Mouse (Mus musculus) heart, embryonic 14.5 days (tissue): ENCODE data around the gene Egfl8. TPM values are rescaled to one million over a fixed set of nuclear protein-coding genes. Genes with fewer than 3 reads are reported as not detected.

Experiments
- ATAC-seq: fragments of 200-750 bp; cut with Nextera tagmentation; 2 replicates; pipeline ENCODE4 v1.8.0; 2017; ENCODE audit warnings: low read depth, moderate TSS enrichment; ENCODE audit not compliant: insufficient number of reproducible peaks, insufficient read depth, low FRiP score
- H3K27ac ChIP-seq, 2 experiments: fragments of 200-500 bp in 1 of 2; fragments of 300-500 bp in 1 of 2; sonication (generic) in 1 of 2; replicated peaks in 1 of 2; 2 replicates each; pipeline ENCODE4 v1.5.1; 2012 to 2014; ENCODE audit warnings: low read depth in 2 of 2, low read length in 2 of 2, control low read depth in 1 of 2, mild to moderate bottlenecking in 1 of 2, mixed read lengths in 1 of 2; ENCODE audit not compliant: control insufficient read depth in 1 of 2, insufficient read depth in 1 of 2
- H3K27me3 ChIP-seq: fragments of 300-500 bp; sonication (generic); 2 replicates; pipeline ENCODE4 v1.6.1; 2014; ENCODE audit warnings: mild to moderate bottlenecking, low read length, control low read depth; ENCODE audit not compliant: control insufficient read depth, insufficient read depth
- H3K36me3 ChIP-seq: fragments of 300-500 bp; sonication (generic); 2 replicates; pipeline ENCODE4 v1.6.1; 2014; ENCODE audit warnings: mild to moderate bottlenecking, control low read depth, low read length, mixed read lengths; ENCODE audit not compliant: control insufficient read depth, insufficient read depth
- H3K4me1 ChIP-seq, 2 experiments: fragments of 200-500 bp in 1 of 2; fragments of 300-500 bp in 1 of 2; sonication (generic) in 1 of 2; 2 replicates each; pipeline ENCODE4 v1.6.1; 2012 to 2014; ENCODE audit warnings: low read length in 2 of 2, control low read depth in 1 of 2, mixed read lengths in 1 of 2; ENCODE audit not compliant: control insufficient read depth in 2 of 2, insufficient read depth in 2 of 2
- H3K4me2 ChIP-seq: fragments of 300-500 bp; sonication (generic); 2 replicates; pipeline ENCODE4 v1.6.1; 2014; ENCODE audit warnings: mild to moderate bottlenecking, low read length
- H3K4me3 ChIP-seq, 2 experiments: fragments of 200-500 bp in 1 of 2; fragments of 300-500 bp in 1 of 2; sonication (generic) in 1 of 2; 2 replicates each; pipeline ENCODE4 v1.5.1; 2012 to 2014; ENCODE audit warnings: low read length in 2 of 2, mild to moderate bottlenecking in 2 of 2, control low read depth in 1 of 2, low read depth in 1 of 2, moderate library complexity in 1 of 2; ENCODE audit not compliant: control insufficient read depth in 1 of 2, insufficient read depth in 1 of 2
- H3K9ac ChIP-seq: fragments of 300-500 bp; sonication (generic); 2 replicates; pipeline ENCODE4 v1.6.1; 2014; ENCODE audit warnings: mild to moderate bottlenecking, low read length
- H3K9me3 ChIP-seq: fragments of 300-500 bp; sonication (generic); 2 replicates; pipeline ENCODE4 v1.6.1; 2016; ENCODE audit warnings: low read length, control low read depth; ENCODE audit not compliant: control insufficient read depth
- WGBS: fragments of 180-500 bp; shearing (Covaris S2); extraction: QIAGEN DNeasy Blood & Tissue Kit; methylation state at CpG from one replicate; pipeline ENCODE4 v1.1.7; 2014; 5-methylcytosine and 5-hydroxymethylcytosine counted together
- polyA plus RNA-seq: library from polyadenylated mRNA; unstranded; fragments of >200 nt; fragmentation: Nextera tagmentation; extraction: Ambion mirVana; gene quantifications from 2 replicates; pipeline ENCODE4 v1.2.1, GENCODE M21; 2014

Gene Egfl8
- polyA plus RNA-seq, 1 experiment from 2014 or later = 0.55 TPM

DNA sequence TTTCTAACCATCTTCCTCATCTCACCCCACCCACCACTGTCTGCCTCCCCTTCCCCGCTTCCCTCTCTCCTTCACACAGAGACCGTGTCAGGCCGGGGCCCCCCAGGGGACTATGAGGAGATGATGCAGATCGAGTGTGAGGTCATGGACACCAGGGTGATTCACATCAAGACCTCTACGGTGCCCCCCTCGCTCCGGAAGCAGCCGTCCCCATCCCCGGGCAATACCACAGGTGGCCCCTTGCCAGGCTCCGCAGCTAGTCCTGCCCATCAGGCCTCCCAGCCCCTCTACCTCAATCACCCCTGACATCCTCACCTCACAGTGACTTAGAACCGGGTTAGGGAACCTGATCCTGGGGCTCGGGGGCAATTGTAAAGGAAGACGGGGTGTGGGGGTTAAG, 38.6 kb upstream of the Egfl8 start:
- no peak for ATAC-seq
- WGBS = 94% methylated on average over 13 of the region's 13 CpGs
- Histone ChIP-seq H3K27me3 (peaks cover 8% of the 10 kb centered on the region; the same call in 1 of the 2 replicates), H3K27ac (0 out of 4 replicates have a peak overlapping the region, but pooled peaks of 1 of the 2 experiments have one; percentile 34), H3K36me3 (peaks cover 49% of the 10 kb centered on the region), H3K4me1 (peaks cover 17 to 28% of the 10 kb centered on the region in 2 experiments), H3K9me3 (no peaks in the 10 kb centered on the region), H3K4me2 (no peak overlapping the region), H3K9ac (no peak overlapping the region), H3K4me3 (no peak overlapping the region)

DNA sequence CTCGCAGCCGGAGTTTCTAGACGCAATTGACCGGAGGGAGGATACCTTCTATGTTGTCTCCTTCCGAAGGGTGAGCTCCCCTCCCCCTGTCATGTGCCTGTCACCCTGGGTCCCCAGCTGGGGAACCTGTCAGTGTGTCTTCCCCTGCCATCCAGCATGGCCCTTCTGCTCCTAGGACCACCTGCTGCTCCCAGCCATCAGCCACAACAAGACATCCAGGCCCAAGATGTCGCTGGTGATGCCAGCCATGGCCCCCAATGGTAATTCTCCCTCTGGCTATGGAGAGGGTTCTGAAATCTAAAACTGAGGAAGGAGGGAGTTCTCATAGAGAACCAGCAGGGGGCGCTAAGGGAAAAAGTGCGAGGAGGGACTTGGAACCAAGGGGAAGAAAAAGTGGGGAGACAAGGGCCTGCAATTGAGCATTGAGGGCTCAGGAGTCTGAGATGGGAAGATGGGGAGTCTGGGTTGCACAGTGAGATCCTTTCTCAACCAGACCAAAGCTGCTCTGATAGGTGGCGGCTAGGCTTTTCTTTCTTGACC, 38.0 kb upstream of the Egfl8 start:
- no peak for ATAC-seq
- H3K27ac ChIP-seq = no peak overlapping the region
- no peak overlapping the region for H3K9ac ChIP-seq
- 68% methylated on average over 9 of the region's 9 CpGs for WGBS
- peaks cover 55% of the 10 kb centered on the region for H3K36me3 ChIP-seq
- no peaks in the 10 kb centered on the region for H3K9me3 ChIP-seq
- no peak overlapping the region for H3K4me3 ChIP-seq
- H3K4me1 ChIP-seq = peaks cover 12 to 25% of the 10 kb centered on the region in 2 experiments
- H3K27me3 ChIP-seq = 0 out of 2 replicates have a peak, but pooled peaks cover 3% of the 10 kb centered on the region
- no peak overlapping the region for H3K4me2 ChIP-seq

DNA sequence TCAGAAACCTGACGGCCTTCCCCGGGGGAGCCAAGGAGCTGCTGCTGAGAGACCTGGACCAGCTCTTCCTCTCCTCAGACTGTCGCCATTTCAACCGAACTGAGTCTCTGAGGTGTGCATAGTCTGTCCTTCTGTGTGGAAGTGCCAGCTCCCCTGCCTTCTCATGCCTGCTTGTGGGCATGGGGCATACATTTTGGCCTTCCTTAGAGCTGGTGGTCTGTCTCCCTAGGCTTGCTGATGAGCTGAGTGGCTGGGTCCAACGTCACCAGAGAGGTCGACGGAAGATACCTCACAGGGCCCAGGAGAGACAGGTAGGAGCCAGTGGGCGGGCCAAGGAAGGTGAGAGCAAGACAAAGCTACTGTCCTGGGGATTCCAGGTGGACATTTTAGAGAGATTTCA, 37.2 kb upstream of the Egfl8 start:
- Histone ChIP-seq H3K4me2 (no peak overlapping the region), H3K9ac (no peak overlapping the region), H3K4me3 (no peak overlapping the region), H3K27ac (no peak overlapping the region), H3K9me3 (no peaks in the 10 kb centered on the region), H3K4me1 (peaks cover 15 to 28% of the 10 kb centered on the region in 2 experiments; a peak in 3 of 4 replicates), H3K36me3 (peaks cover 56% of the 10 kb centered on the region), H3K27me3 (no peaks in the 10 kb centered on the region)
- WGBS = 85% methylated on average over 8 of the region's 8 CpGs
- no peak for ATAC-seq

DNA sequence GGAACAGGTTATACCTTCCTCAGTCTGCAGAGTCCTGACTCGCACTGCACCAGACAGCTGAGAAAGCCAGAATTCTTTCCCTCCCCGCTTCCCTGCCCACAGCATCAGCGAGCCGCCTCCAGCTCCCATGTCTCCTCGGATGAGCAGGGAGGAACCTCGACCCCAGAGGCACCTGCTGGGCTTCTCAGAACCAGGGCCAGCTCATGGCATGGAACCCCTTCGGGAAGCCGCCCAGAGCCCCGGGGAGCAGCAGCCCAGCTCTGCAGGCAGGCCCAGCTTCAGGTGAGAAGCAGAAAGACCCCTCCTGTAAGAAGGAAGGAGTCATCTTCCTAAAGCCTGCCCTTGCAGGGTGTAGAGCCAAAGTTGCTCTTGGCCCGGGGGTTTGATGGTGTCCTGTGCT, 36.8 kb upstream of the Egfl8 start:
- Histone ChIP-seq H3K4me3 (no peak overlapping the region), H3K9me3 (no peaks in the 10 kb centered on the region), H3K4me1 (peaks cover 18 to 32% of the 10 kb centered on the region in 2 experiments), H3K27ac (no peak overlapping the region), H3K9ac (no peak overlapping the region), H3K27me3 (no peaks in the 10 kb centered on the region), H3K36me3 (peaks cover 56% of the 10 kb centered on the region), H3K4me2 (no peak overlapping the region)
- 89% methylated on average over 10 of the region's 10 CpGs for WGBS
- no peak for ATAC-seq

DNA sequence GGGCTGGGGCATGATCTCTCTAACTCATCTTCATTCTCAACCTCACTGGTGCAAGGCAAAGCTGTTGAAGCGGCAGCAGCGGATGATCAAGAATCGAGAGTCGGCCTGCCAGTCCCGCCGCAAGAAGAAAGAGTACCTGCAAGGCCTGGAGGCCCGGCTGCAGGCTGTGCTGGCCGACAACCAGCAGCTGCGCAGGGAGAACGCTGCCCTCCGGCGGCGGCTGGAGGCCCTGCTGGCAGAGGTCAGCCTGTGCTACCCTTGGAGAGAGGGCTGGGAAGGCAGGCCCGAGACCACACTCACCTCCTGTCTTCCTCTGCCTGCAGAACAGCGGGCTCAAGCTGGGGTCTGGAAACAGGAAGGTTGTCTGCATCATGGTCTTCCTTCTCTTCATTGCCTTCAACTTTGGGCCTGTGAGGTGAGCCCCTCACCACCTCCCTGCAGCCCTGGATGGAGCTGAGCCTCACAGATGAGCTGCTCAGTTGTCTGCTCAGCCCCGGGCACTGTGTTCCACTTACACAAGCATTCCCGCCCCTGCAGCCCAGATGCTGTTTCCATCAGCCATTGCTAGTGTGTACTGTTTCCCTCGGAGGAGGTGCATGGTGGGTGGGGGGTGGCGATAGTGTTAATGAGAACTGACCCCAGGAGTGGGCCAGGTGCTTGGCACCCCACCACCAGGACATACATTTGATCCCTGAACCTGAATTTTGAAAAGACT, 35.9 kb upstream of the Egfl8 start:
- 60% methylated on average over 19 of the region's 19 CpGs for WGBS
- H3K4me1 ChIP-seq = peaks cover 18 to 33% of the 10 kb centered on the region in 2 experiments
- no peak overlapping the region for H3K9ac ChIP-seq
- H3K4me3 ChIP-seq = no peak overlapping the region
- H3K36me3 ChIP-seq = peaks cover 56% of the 10 kb centered on the region
- H3K9me3 ChIP-seq = no peaks in the 10 kb centered on the region
- H3K27ac ChIP-seq = no peak overlapping the region
- ATAC-seq = no peak
- no peak overlapping the region for H3K4me2 ChIP-seq
- H3K27me3 ChIP-seq = no peaks in the 10 kb centered on the region

DNA sequence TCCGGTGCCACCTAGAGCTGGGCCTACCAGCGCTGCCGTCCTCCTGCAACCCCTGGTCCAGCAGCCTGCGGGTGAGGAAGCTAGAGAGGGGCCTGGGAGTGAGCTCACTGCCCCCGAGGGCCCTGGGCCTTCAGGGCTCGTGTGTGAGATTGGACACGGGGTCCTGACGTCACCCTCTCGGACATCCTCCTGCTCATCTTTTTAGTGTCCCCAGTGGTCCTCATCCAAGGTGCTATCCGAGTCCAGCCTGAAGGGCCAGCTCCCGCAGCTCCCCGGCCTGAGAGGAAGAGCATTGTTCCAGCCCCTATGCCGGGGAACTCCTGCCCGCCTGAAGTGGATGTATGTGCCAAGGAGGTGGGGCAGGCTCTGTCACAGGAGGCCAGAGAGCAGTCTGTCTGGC, 35.0 kb upstream of the Egfl8 start:
- Histone ChIP-seq H3K9ac (no peak overlapping the region), H3K4me2 (no peak overlapping the region), H3K36me3 (peaks cover 56% of the 10 kb centered on the region), H3K9me3 (no peaks in the 10 kb centered on the region), H3K4me3 (no peak overlapping the region), H3K27ac (no peak overlapping the region), H3K4me1 (peaks cover 13 to 33% of the 10 kb centered on the region in 2 experiments), H3K27me3 (no peaks in the 10 kb centered on the region)
- WGBS = 87% methylated on average over 14 of the region's 14 CpGs
- ATAC-seq = no peak

DNA sequence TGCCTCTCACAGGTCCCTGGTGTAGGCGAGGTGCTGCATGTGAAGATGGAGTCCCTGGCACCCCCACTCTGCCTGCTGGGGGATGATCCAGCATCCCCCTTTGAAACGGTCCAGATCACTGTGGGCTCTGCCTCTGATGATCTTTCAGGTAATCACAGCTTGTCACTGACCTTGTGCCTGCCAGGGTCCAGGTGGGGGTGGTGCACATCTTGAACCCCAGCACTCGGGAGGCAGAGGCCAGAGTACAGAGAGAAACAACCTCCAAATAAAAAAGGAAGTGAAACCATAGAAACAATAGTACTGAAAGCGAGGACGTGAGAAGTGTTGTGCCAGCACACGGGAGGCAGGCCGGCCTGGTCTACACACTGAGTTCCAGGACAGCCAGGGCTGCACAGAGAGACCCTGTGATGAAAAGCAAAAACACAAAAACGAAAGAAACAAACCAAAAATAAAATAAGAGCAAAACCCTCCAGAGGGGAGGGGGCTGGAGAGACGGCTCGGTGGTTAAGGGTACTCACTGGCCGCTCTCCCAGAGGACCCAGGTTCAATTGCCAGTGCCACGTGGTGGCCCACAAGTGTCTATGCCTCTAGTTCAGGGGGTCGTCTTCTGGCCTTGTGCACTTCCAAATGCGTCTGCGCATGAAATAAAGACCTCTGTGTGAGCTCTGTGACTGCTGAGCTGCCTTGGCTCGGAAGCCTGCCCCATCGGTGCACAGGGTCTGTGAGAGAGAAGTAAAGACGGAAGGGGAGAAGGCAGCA, 33.5 kb upstream of the Egfl8 start:
- Histone ChIP-seq H3K4me2 (no peak overlapping the region), H3K9ac (no peak overlapping the region), H3K27ac (no peak overlapping the region), H3K9me3 (no peaks in the 10 kb centered on the region), H3K4me1 (peaks cover 9 to 26% of the 10 kb centered on the region in 2 experiments), H3K4me3 (no peak overlapping the region), H3K36me3 (peaks cover 53% of the 10 kb centered on the region), H3K27me3 (no peaks in the 10 kb centered on the region)
- ATAC-seq = no peak
- 86% methylated on average over 18 of the region's 18 CpGs for WGBS
